Mouse (Mus musculus): ENCODE measurements around the gene Prr19. TPM values are rescaled to one million over a fixed set of nuclear protein-coding genes. Genes with fewer than 3 reads are reported as not detected.

Prr19 gene
- total and polyA plus RNA-seq, 2 experiments from 2014 or later: 2.5 to 7.0 TPM

GRCm38 (mm10) chr7:25297454-25298325 lies 3.5 kb upstream of the Prr19 start, which contains the start of gene Pafah1b3:
Pafah1b3 (minus strand) TSS chr7:25297986.
- DNase-seq (ENCODE audit: low spot score) (peak; percentile 98), ATAC-seq (ENCODE audit: low FRiP score) (peak; percentile 87)
- peak within 1 kb of the TSS; percentile 73 for H3K4me3 ChIP-seq (ENCODE audit: low read depth, low read length)
- H3K9ac ChIP-seq (replicated peaks; ENCODE audit: low read length, poor library complexity, severe bottlenecking): peak within 1 kb of the TSS; percentile 68
- WGBS: under 1% methylated on average over 50 of the region's 52 CpGs
- no peaks in the 10 kb centered on the region for H3K27me3 ChIP-seq (ENCODE audit: insufficient read depth, low read length)
- H3K27ac ChIP-seq (ENCODE audit: low read depth, low read length): peak within 1 kb of the TSS; percentile 91
- TF ChIP-seq CTCF (IDR thresholded peaks at IDR 0.05): peak; percentile 64
- peaks cover 6% of the 10 kb centered on the region; the same call in 1 of the 2 replicates for H3K4me1 ChIP-seq (ENCODE audit: insufficient read depth, low read length)
- no peaks in the 10 kb centered on the region for H3K9me3 ChIP-seq (ENCODE audit: low read length)
- H3K4me2 ChIP-seq (ENCODE audit: low read depth, low read length, poor library complexity, severe bottlenecking): peak within 1 kb of the TSS; percentile 55
- H3K36me3 ChIP-seq (ENCODE audit: insufficient read depth, low read length): peaks cover 19% of the 10 kb centered on the region

GRCm38 (mm10) chr7:25303003-25303684 lies 1.9 kb downstream of the Prr19 start:
- Histone ChIP-seq H3K27ac (ENCODE audit: low read depth, low read length) (no peak overlapping the region), H3K4me2 (ENCODE audit: low read depth, low read length, poor library complexity, severe bottlenecking) (no peak overlapping the region), H3K9ac (replicated peaks; ENCODE audit: low read length, poor library complexity, severe bottlenecking) (no peak overlapping the region), H3K9me3 (ENCODE audit: low read length) (no peaks in the 10 kb centered on the region), H3K36me3 (ENCODE audit: insufficient read depth, low read length) (peaks cover 8% of the 10 kb centered on the region; the same call in 1 of the 2 replicates), H3K4me3 (ENCODE audit: low read depth, low read length) (no peak overlapping the region), H3K4me1 (ENCODE audit: insufficient read depth, low read length) (0 out of 2 replicates have a peak, but pooled peaks cover 5% of the 10 kb centered on the region), H3K27me3 (ENCODE audit: insufficient read depth, low read length) (no peaks in the 10 kb centered on the region)
- WGBS: 69% methylated on average over 9 of the region's 9 CpGs
- ATAC-seq (ENCODE audit: low FRiP score) (no peak), DNase-seq (ENCODE audit: low spot score) (no peak)
- no peak for TF ChIP-seq CTCF (IDR thresholded peaks at IDR 0.05)

GRCm38 (mm10) chr7:25303685-25304006 lies 2.4 kb downstream of the Prr19 start:
- WGBS: 87% methylated on average over 3 of the region's 3 CpGs
- Histone ChIP-seq H3K4me2 (ENCODE audit: low read depth, low read length, poor library complexity, severe bottlenecking) (no peak overlapping the region), H3K27ac (ENCODE audit: low read depth, low read length) (no peak overlapping the region), H3K4me1 (ENCODE audit: insufficient read depth, low read length) (0 out of 2 replicates have a peak, but pooled peaks cover 5% of the 10 kb centered on the region), H3K27me3 (ENCODE audit: insufficient read depth, low read length) (no peaks in the 10 kb centered on the region), H3K4me3 (ENCODE audit: low read depth, low read length) (no peak overlapping the region), H3K36me3 (ENCODE audit: insufficient read depth, low read length) (peaks cover 11% of the 10 kb centered on the region; the same call in 1 of the 2 replicates), H3K9me3 (ENCODE audit: low read length) (no peaks in the 10 kb centered on the region), H3K9ac (replicated peaks; ENCODE audit: low read length, poor library complexity, severe bottlenecking) (no peak overlapping the region)
- ATAC-seq (ENCODE audit: low FRiP score): no peak
- no peak for TF ChIP-seq CTCF (IDR thresholded peaks at IDR 0.05)
- no peak for DNase-seq (ENCODE audit: low spot score)

- no peak for TF ChIP-seq CTCF (IDR thresholded peaks at IDR 0.05)
- H3K9ac ChIP-seq (replicated peaks; ENCODE audit: low read length, poor library complexity, severe bottlenecking): peak overlapping the region; percentile 97
- peak overlapping the region; percentile 63 for H3K4me3 ChIP-seq (ENCODE audit: low read depth, low read length)
- H3K4me1 ChIP-seq (ENCODE audit: insufficient read depth, low read length): 0 out of 2 replicates have a peak, but pooled peaks cover 5% of the 10 kb centered on the region
- ATAC-seq (ENCODE audit: low FRiP score) (no peak), DNase-seq (ENCODE audit: low spot score) (no peak)
- no peaks in the 10 kb centered on the region for H3K9me3 ChIP-seq (ENCODE audit: low read length)
- 0% methylated on average over 2 of the region's 2 CpGs for WGBS
- H3K27me3 ChIP-seq (ENCODE audit: insufficient read depth, low read length): no peaks in the 10 kb centered on the region
- H3K4me2 ChIP-seq (ENCODE audit: low read depth, low read length, poor library complexity, severe bottlenecking): peak overlapping the region; percentile 58
- peaks cover 17% of the 10 kb centered on the region; the same call in 1 of the 2 replicates for H3K36me3 ChIP-seq (ENCODE audit: insufficient read depth, low read length)
- peak overlapping the region; percentile 85; the same call in 1 of the 2 replicates for H3K27ac ChIP-seq (ENCODE audit: low read depth, low read length)
Observed at GRCm38 (mm10) chr7:25305481-25305880, 4.3 kb downstream of the Prr19 start.

GRCm38 (mm10) chr7:25305956-25306613 lies 4.9 kb downstream of the Prr19 start, which contains the start of gene Tmem145:
Tmem145 (plus strand) TSS chr7:25306106.
- TF ChIP-seq CTCF (IDR thresholded peaks at IDR 0.05): peak; percentile 13; the same call in 1 of the 2 replicates
- peak within 1 kb of the TSS; percentile 97 for H3K9ac ChIP-seq (replicated peaks; ENCODE audit: low read length, poor library complexity, severe bottlenecking)
- H3K36me3 ChIP-seq (ENCODE audit: insufficient read depth, low read length): peaks cover 17% of the 10 kb centered on the region; the same call in 1 of the 2 replicates
- H3K27ac ChIP-seq (ENCODE audit: low read depth, low read length): peak within 1 kb of the TSS; percentile 85
- 0 out of 2 replicates have a peak, but pooled peaks cover 5% of the 10 kb centered on the region for H3K4me1 ChIP-seq (ENCODE audit: insufficient read depth, low read length)
- DNase-seq (ENCODE audit: low spot score) (peak; percentile 77), ATAC-seq (ENCODE audit: low FRiP score) (peak; percentile 77)
- no peaks in the 10 kb centered on the region for H3K9me3 ChIP-seq (ENCODE audit: low read length)
- H3K4me2 ChIP-seq (ENCODE audit: low read depth, low read length, poor library complexity, severe bottlenecking): peak within 1 kb of the TSS; percentile 58
- 0% methylated on average over 44 of the region's 47 CpGs for whole genome bisulfite sequencing
- H3K27me3 ChIP-seq (ENCODE audit: insufficient read depth, low read length): no peaks in the 10 kb centered on the region
- peak within 1 kb of the TSS; percentile 63 for H3K4me3 ChIP-seq (ENCODE audit: low read depth, low read length)
